In genomic region chr10:84702115-84702514, GRCm38 (mm10) we compare ENCODE assay signal across 27 mouse cellular contexts. TPM values are rescaled to one million over a fixed set of nuclear protein-coding genes. Genes with fewer than 3 reads are reported as not detected.
"Had no signal": no experiment of that assay in that cellular context is flagged by ENCODE, and none has a peak within 500 bp of the region (broad histone marks: within the 10 kb centered on the region; RNA-seq: fewer than 3 reads in every experiment).

No protein-coding gene starts in this region.

- H3K27ac ChIP-seq: left cerebral cortex, adult 2 months; limb, embryonic 12.5 days; limb, embryonic 15.5 days; midbrain, embryonic 12.5 days; midbrain, embryonic 15.5 days; neural tube, embryonic 12.5 days; neural tube, embryonic 15.5 days; stomach, postnatal 0 days had no signal

- H3K4me2 ChIP-seq: limb, embryonic 12.5 days; limb, embryonic 15.5 days; midbrain, embryonic 12.5 days; midbrain, embryonic 15.5 days; neural tube, embryonic 12.5 days; neural tube, embryonic 15.5 days had no signal

- H3K9ac ChIP-seq: limb, embryonic 12.5 days; limb, embryonic 15.5 days; midbrain, embryonic 12.5 days; midbrain, embryonic 15.5 days; neural tube, embryonic 12.5 days; neural tube, embryonic 15.5 days had no signal

- DNase-seq: kidney, adult 2 months; kidney, postnatal 10 days; kidney, postnatal 36 days; layer of hippocampus, postnatal 36 days; lung, adult 2 months; lung, postnatal 14 days; lung, postnatal 4 days; right cerebral cortex, adult 18-20 months; right cerebral cortex, postnatal 14 days; right cerebral cortex, postnatal 4 days; thymus, adult 2 months; thymus, postnatal 14 days; thymus, postnatal 4 days had no signal

- H3K9me3 ChIP-seq: limb, embryonic 12.5 days; limb, embryonic 15.5 days; midbrain, embryonic 12.5 days; midbrain, embryonic 15.5 days; neural tube, embryonic 12.5 days; neural tube, embryonic 15.5 days had no signal

- H3K27me3 ChIP-seq: limb, embryonic 15.5 days; midbrain, embryonic 15.5 days; neural tube, embryonic 12.5 days; neural tube, embryonic 15.5 days had no signal

- H3K4me3 ChIP-seq: left cerebral cortex, adult 2 months; limb, embryonic 12.5 days; limb, embryonic 15.5 days; midbrain, embryonic 12.5 days; midbrain, embryonic 15.5 days; neural tube, embryonic 12.5 days; neural tube, embryonic 15.5 days had no signal

- H3K4me1 ChIP-seq: limb, embryonic 15.5 days had no signal

- ATAC-seq: intestine, postnatal 0 days; midbrain, embryonic 15.5 days had no signal

RNA-seq across cellular contexts. Expression of gene Rfx4, which starts 53.7 kb away (rescaled TPM):
- total RNA-seq: megakaryocyte progenitor cell, adult 5-6 weeks; megakaryocyte-erythroid progenitor cell, adult 5-6 weeks; monocyte, adult 5-6 weeks had no signal
- polyA plus RNA-seq: intestine, embryonic 14.5 days; intestine, postnatal 0 days; stomach, embryonic 14.5 days; stomach, postnatal 0 days had no signal
